Mouse (Mus musculus): ENCODE data around the gene Arfgap1.

- TF ChIP-seq CTCF (IDR thresholded peaks at IDR 0.05) (no peak), EP300 (IDR thresholded peaks at IDR 0.05) (no peak)
Measured at GRCm38 (mm10) chr2:180928723-180929122, 38.3 kb upstream of the Arfgap1 start, which contains the start of gene Birc7.
